Comparison of ENCODE assay signal across 18 mouse cellular contexts in genomic region chr10:71122480-71122879, GRCm38 (mm10). TPM values are rescaled to one million over a fixed set of nuclear protein-coding genes. Genes with fewer than 3 reads are reported as not detected.
DNase-seq lines count a peak whose midpoint lies in the region; ATAC-seq and TF ChIP-seq lines count a peak whose summit lies in the region.
"Had no signal": no experiment of that assay in that cellular context is flagged by ENCODE, and none has a peak within 500 bp of the region (broad histone marks: within the 10 kb centered on the region; RNA-seq: fewer than 3 reads in every experiment).

No protein-coding gene starts in this region.

- no peaks in the 10 kb centered on the region for H3K27me3 ChIP-seq in intestine, embryonic 14.5 days (replicated peaks; ENCODE audit: control insufficient read depth, insufficient read depth, low read length)
- no peaks in the 10 kb centered on the region for H3K27me3 ChIP-seq in intestine, embryonic 16.5 days (replicated peaks; ENCODE audit: control insufficient read depth, insufficient read depth, low read length)
- no peaks in the 10 kb centered on the region for H3K27me3 ChIP-seq in lung, postnatal 0 days (replicated peaks; ENCODE audit: insufficient read depth, low read length)
- H3K27me3 ChIP-seq in Patski, result no peaks in the 10 kb centered on the region
- no peaks in the 10 kb centered on the region for H3K27me3 ChIP-seq in forebrain, embryonic 11.5 days (ENCODE audit: control insufficient read depth, insufficient read depth, low read length)
- H3K27me3 ChIP-seq: heart, embryonic 15.5 days; hindbrain, embryonic 13.5 days had no signal

- CTCF ChIA-PET in Patski (lab: Charles Lee), result interaction anchor here (1.3 to 3.7 kb wide), 3 partner anchors 9 to 103 kb away, joined by 4 to 9 read pairs (median 6); no protein-coding TSS in a partner anchor

- no peak overlapping the region for H3K27ac ChIP-seq in intestine, embryonic 14.5 days (ENCODE audit: low read depth)
- no peak overlapping the region for H3K27ac ChIP-seq in intestine, embryonic 16.5 days (ENCODE audit: low read length)
- H3K27ac ChIP-seq in lung, postnatal 0 days (ENCODE audit: low read length), result no peak overlapping the region
- no peak overlapping the region for H3K27ac ChIP-seq in forebrain, embryonic 11.5 days (ENCODE audit: low read depth, low read length)
- H3K27ac ChIP-seq: embryonic facial prominence, embryonic 10.5 days; heart, embryonic 15.5 days; hindbrain, embryonic 13.5 days had no signal

- no peak overlapping the region for H3K4me3 ChIP-seq in intestine, embryonic 14.5 days (ENCODE audit: low read depth, low read length)
- H3K4me3 ChIP-seq in intestine, embryonic 16.5 days (ENCODE audit: low read length), result no peak overlapping the region
- H3K4me3 ChIP-seq in lung, postnatal 0 days (ENCODE audit: low read depth, low read length), result no peak overlapping the region
- H3K4me3 ChIP-seq in forebrain, embryonic 11.5 days (ENCODE audit: low read depth, low read length), result no peak overlapping the region
- H3K4me3 ChIP-seq: embryonic facial prominence, embryonic 10.5 days; heart, embryonic 15.5 days; hindbrain, embryonic 13.5 days had no signal

- no peak overlapping the region for H3K4me2 ChIP-seq in intestine, embryonic 14.5 days (ENCODE audit: low read length)
- no peak overlapping the region for H3K4me2 ChIP-seq in intestine, embryonic 16.5 days (ENCODE audit: low read depth, low read length)
- no peak overlapping the region for H3K4me2 ChIP-seq in lung, postnatal 0 days (replicated peaks; ENCODE audit: low read depth, low read length)
- H3K4me2 ChIP-seq in forebrain, embryonic 11.5 days (ENCODE audit: low read depth, low read length, severe bottlenecking), result no peak overlapping the region
- H3K4me2 ChIP-seq: heart, embryonic 15.5 days; hindbrain, embryonic 13.5 days had no signal

- in situ Hi-C loops in Patski (cut with MboI; ENCODE audit: low pct_unique_long_range_greater_than_20kb), result loop anchor here (5.0 kb wide), 1 partner anchor 35 kb away; the partner anchor contains the start of gene Bicc1

- WGBS in intestine, embryonic 14.5 days, result 73% methylated on average over 8 of the region's 8 CpGs
- WGBS in intestine, embryonic 16.5 days, result 84% methylated on average over 8 of the region's 8 CpGs
- WGBS in lung, postnatal 0 days, result 79% methylated on average over 8 of the region's 8 CpGs
- 81% methylated on average over 8 of the region's 8 CpGs for WGBS in forebrain, embryonic 11.5 days

- no peaks in the 10 kb centered on the region for H3K36me3 ChIP-seq in intestine, embryonic 14.5 days (ENCODE audit: control insufficient read depth, insufficient read depth, low read length)
- no peaks in the 10 kb centered on the region for H3K36me3 ChIP-seq in intestine, embryonic 16.5 days (ENCODE audit: control insufficient read depth, insufficient read depth, low read length)
- no peaks in the 10 kb centered on the region for H3K36me3 ChIP-seq in lung, postnatal 0 days (ENCODE audit: insufficient read depth, low read length)
- no peaks in the 10 kb centered on the region for H3K36me3 ChIP-seq in forebrain, embryonic 11.5 days (ENCODE audit: control insufficient read depth, insufficient read depth, low read length)
- H3K36me3 ChIP-seq: embryonic facial prominence, embryonic 10.5 days; heart, embryonic 15.5 days; hindbrain, embryonic 13.5 days had no signal

- peaks cover 15% of the 10 kb centered on the region for H3K4me1 ChIP-seq in intestine, embryonic 14.5 days (replicated peaks; ENCODE audit: control insufficient read depth, insufficient read depth, low read length)
- H3K4me1 ChIP-seq in intestine, embryonic 16.5 days (ENCODE audit: control insufficient read depth, insufficient read depth, low read length), result peaks cover 24% of the 10 kb centered on the region
- peaks cover 7% of the 10 kb centered on the region; the same call in 1 of the 2 replicates for H3K4me1 ChIP-seq in lung, postnatal 0 days (ENCODE audit: insufficient read depth, low read depth, low read length)
- no peaks in the 10 kb centered on the region for H3K4me1 ChIP-seq in forebrain, embryonic 11.5 days (replicated peaks; ENCODE audit: control insufficient read depth, insufficient read depth, low read length)
- H3K4me1 ChIP-seq: hindbrain, embryonic 13.5 days had no signal

- peak; percentile 48 for DNase-seq in intestine, embryonic 14.5 days (ENCODE audit: low spot score)
- no peak for DNase-seq in lung, postnatal 0 days (ENCODE audit: low spot score)
- DNase-seq in lung, postnatal 25 days (ENCODE audit: low spot score), result no peak
- no peak for DNase-seq in Patski (ENCODE audit: low read depth, low spot score)
- DNase-seq in brain, adult 2 months (ENCODE audit: low read depth, low spot score), result peak; percentile 34
- no peak for DNase-seq in yolk sac, embryonic 10.5 days (ENCODE audit: low spot score)
- no peak for DNase-seq in forebrain, embryonic 11.5 days (ENCODE audit: low spot score)
- DNase-seq: adrenal gland, adult 2 months; adrenal gland, postnatal 25 days; cerebellum, adult 2 months; cerebellum, postnatal 10 days; gastrocnemius, postnatal 14 days; heart, postnatal 14 days had no signal

- ATAC-seq in intestine, embryonic 14.5 days (replicated peaks; ENCODE audit: low FRiP score, low TSS enrichment, low read depth), result no peak
- ATAC-seq in intestine, embryonic 16.5 days, result no peak
- no peak for ATAC-seq in lung, postnatal 0 days
- no peak for ATAC-seq in Patski
- ATAC-seq in forebrain, embryonic 11.5 days (replicated peaks; ENCODE audit: low FRiP score), result no peak
- ATAC-seq: forebrain, embryonic 14.5 days had no signal

- H3K9me3 ChIP-seq in intestine, embryonic 14.5 days (ENCODE audit: control insufficient read depth, low read length), result no peaks in the 10 kb centered on the region
- no peaks in the 10 kb centered on the region for H3K9me3 ChIP-seq in intestine, embryonic 16.5 days (ENCODE audit: control insufficient read depth, low read length)
- H3K9me3 ChIP-seq in lung, postnatal 0 days (ENCODE audit: low read length), result no peaks in the 10 kb centered on the region
- H3K9me3 ChIP-seq in forebrain, embryonic 11.5 days (ENCODE audit: control insufficient read depth, low read length), result no peaks in the 10 kb centered on the region
- H3K9me3 ChIP-seq: embryonic facial prominence, embryonic 10.5 days; heart, embryonic 15.5 days; hindbrain, embryonic 13.5 days had no signal

- TF ChIP-seq CTCF in lung, postnatal 0 days (IDR thresholded peaks at IDR 0.05), result 0 out of 2 replicates have a peak, but pooled peaks have one; percentile 16
- peak; percentile 46 for TF ChIP-seq CTCF in Patski (IDR thresholded peaks at IDR 0.05)

- no peak overlapping the region for H3K9ac ChIP-seq in intestine, embryonic 14.5 days (ENCODE audit: low read length)
- H3K9ac ChIP-seq in intestine, embryonic 16.5 days (ENCODE audit: low read depth, low read length), result no peak overlapping the region
- no peak overlapping the region for H3K9ac ChIP-seq in lung, postnatal 0 days (replicated peaks; ENCODE audit: low read depth)
- H3K9ac ChIP-seq in forebrain, embryonic 11.5 days (ENCODE audit: low read length), result no peak overlapping the region
- H3K9ac ChIP-seq: heart, embryonic 15.5 days; hindbrain, embryonic 13.5 days had no signal

- TF ChIP-seq EP300 in lung, postnatal 0 days (IDR thresholded peaks at IDR 0.05), result no peak

- POLR2A ChIA-PET in Patski (lab: Charles Lee), result interaction anchor here (1.2 to 1.9 kb wide), 2 partner anchors 25 to 33 kb away, joined by 5 to 6 read pairs; no protein-coding TSS in a partner anchor

RNA-seq across cellular contexts. Expression of gene Bicc1, which starts 37.0 kb away (rescaled TPM):
- polyA plus RNA-seq in intestine, embryonic 14.5 days (2014; fragmentation: Nextera tagmentation; extraction: Ambion mirVana), result 21.7 and 24.2 TPM in 2 replicates
- 11.8 and 12.6 TPM in 2 replicates for polyA plus RNA-seq in intestine, embryonic 16.5 days (2015; fragmentation: Nextera tagmentation; extraction: Ambion mirVana)
- polyA plus RNA-seq in lung, postnatal 0 days (2015; fragmentation: Nextera tagmentation; extraction: Ambion mirVana), result 17.3 and 18.2 TPM in 2 replicates
- 384 TPM for polyA plus RNA-seq in Patski (2021)
- polyA plus RNA-seq in forebrain, embryonic 11.5 days (2014; fragmentation: Nextera tagmentation; extraction: Ambion mirVana), result 6.5 and 7.0 TPM in 2 replicates

Comparison
In these comparisons a context has a peak if more than half of its experiments do, and no peak if none do; other contexts are left out.
1. DNase-seq: peak in intestine, embryonic 14.5 days (single experiment) and brain, adult 2 months (single experiment); none in lung, postnatal 0 days (single experiment), lung, postnatal 25 days (single experiment), Patski (single experiment), yolk sac, embryonic 10.5 days (single experiment) and forebrain, embryonic 11.5 days (single experiment).
2. RNA of gene Bicc1, which starts 37.0 kb away (polyA plus RNA-seq): 384 TPM in Patski (single experiment); 21.7 to 24.2 TPM in intestine, embryonic 14.5 days, 17.3 to 18.2 TPM in lung, postnatal 0 days, 11.8 to 12.6 TPM in intestine, embryonic 16.5 days and 6.5 to 7.0 TPM in forebrain, embryonic 11.5 days; every median in the first group is over 10 times any median in the second.